Mouse (Mus musculus) midbrain, embryonic 16.5 days (tissue): Measurements from ENCODE around the gene Slc39a5. TPM values are rescaled to one million over a fixed set of nuclear protein-coding genes. Genes with fewer than 3 reads are reported as not detected.

Experiments
- ATAC-seq: fragments of 200-750 bp; cut with Nextera tagmentation; 2 replicates; pipeline ENCODE4 v1.8.0; 2017; ENCODE audit warnings: moderate TSS enrichment
- H3K27ac ChIP-seq: fragments of 300-500 bp; sonication (generic); 2 replicates; pipeline ENCODE4 v1.5.1; 2014; ENCODE audit warnings: mild to moderate bottlenecking, low read length, mixed read lengths
- H3K27me3 ChIP-seq: fragments of 300-500 bp; sonication (generic); 2 replicates; pipeline ENCODE4 v1.6.1; 2014; ENCODE audit warnings: low read depth, low read length, mixed read lengths; ENCODE audit not compliant: control insufficient read depth, insufficient read depth
- H3K36me3 ChIP-seq: fragments of 300-500 bp; sonication (generic); 2 replicates; pipeline ENCODE4 v1.6.1; 2014; ENCODE audit warnings: mild to moderate bottlenecking, low read length, moderate library complexity, mixed read lengths; ENCODE audit not compliant: control insufficient read depth, insufficient read depth
- H3K4me1 ChIP-seq: fragments of 300-500 bp; sonication (generic); 2 replicates; pipeline ENCODE4 v1.6.1; 2014; ENCODE audit warnings: mild to moderate bottlenecking, low read length, mixed read lengths; ENCODE audit not compliant: control insufficient read depth, insufficient read depth
- H3K4me2 ChIP-seq: fragments of 300-500 bp; sonication (generic); 2 replicates; pipeline ENCODE4 v1.6.1; 2014; ENCODE audit warnings: mild to moderate bottlenecking, low read length, mixed read lengths
- H3K4me3 ChIP-seq: fragments of 300-500 bp; sonication (generic); 2 replicates; pipeline ENCODE4 v1.5.1; 2014; ENCODE audit warnings: low read depth, mild to moderate bottlenecking, low read length, moderate library complexity, mixed read lengths
- H3K9ac ChIP-seq: fragments of 300-500 bp; sonication (generic); 2 replicates; pipeline ENCODE4 v1.6.1; 2014; ENCODE audit warnings: low read depth, low read length, mixed read lengths
- H3K9me3 ChIP-seq: fragments of 300-500 bp; sonication (generic); replicated peaks from 2 replicates; pipeline ENCODE4 v1.6.1; 2014; ENCODE audit warnings: mild to moderate bottlenecking, low read length, mixed read lengths; ENCODE audit not compliant: control insufficient read depth, poor library complexity, severe bottlenecking
- WGBS: fragments of 180-500 bp; shearing (Covaris S2); extraction: QIAGEN DNeasy Blood & Tissue Kit; methylation state at CpG from one replicate; pipeline ENCODE4 v1.1.7; 2014; 5-methylcytosine and 5-hydroxymethylcytosine counted together
- polyA plus RNA-seq: library from polyadenylated mRNA; unstranded; fragments of >200 nt; fragmentation: Nextera tagmentation; extraction: Ambion mirVana; gene quantifications from 2 replicates; pipeline ENCODE4 v1.2.1, GENCODE M21; 2015

Slc39a5 gene
- polyA plus RNA-seq, 1 experiment from 2014 or later, result not detected

DNA sequence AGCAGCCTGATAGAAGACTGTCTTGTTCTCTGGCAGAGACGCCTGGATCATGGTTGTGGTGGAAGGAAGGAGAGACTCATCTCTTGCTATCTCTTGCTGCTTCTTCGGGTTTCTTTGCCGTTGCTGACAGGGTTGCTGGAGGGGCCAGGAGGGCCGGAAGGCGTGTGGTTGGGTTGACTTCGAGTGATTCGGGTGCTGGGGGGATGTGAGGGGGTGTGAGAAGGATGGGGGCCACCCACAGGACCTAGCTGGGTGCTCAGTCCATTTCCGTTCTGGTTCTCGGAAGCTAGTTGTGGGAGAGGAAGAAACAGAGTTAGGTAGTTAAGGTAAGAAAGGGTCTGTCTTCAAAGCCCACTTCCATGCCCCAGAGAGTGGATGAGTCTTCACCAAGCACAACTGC lies 609 bp upstream of the Slc39a5 start:
- ATAC-seq, result no peak
- Histone ChIP-seq H3K27me3 (no peaks in the 10 kb centered on the region), H3K9me3 (no peaks in the 10 kb centered on the region), H3K4me2 (no peak overlapping the region), H3K27ac (no peak overlapping the region), H3K4me1 (no peaks in the 10 kb centered on the region), H3K4me3 (no peak overlapping the region), H3K9ac (no peak overlapping the region), H3K36me3 (peaks cover 4% of the 10 kb centered on the region; the same call in 1 of the 2 replicates)
- 77% methylated on average over 9 of the region's 9 CpGs for WGBS

DNA sequence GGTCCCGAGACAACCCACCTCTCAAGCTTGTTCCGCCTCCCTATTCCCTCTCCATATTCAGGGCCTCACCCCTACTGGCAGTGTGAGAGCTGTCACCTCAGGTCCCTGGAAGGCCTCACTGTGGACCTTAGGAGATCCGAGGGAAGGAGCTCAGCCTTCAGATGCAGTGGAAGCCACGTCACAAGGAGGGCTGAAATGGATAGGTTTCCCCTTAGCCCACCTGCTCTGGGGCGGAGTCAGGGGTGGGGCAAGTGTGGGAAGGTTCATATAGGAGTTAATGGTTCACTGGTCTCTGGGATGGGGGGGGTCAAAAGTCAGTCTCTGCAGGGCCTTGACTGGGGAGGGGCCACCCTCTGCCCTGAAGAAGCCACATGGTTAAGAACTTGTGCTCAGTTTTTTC lies 691 bp downstream of the Slc39a5 start:
- ATAC-seq, result no peak
- no peak overlapping the region for H3K4me2 ChIP-seq
- 37% methylated on average over 5 of the region's 5 CpGs for WGBS

DNA sequence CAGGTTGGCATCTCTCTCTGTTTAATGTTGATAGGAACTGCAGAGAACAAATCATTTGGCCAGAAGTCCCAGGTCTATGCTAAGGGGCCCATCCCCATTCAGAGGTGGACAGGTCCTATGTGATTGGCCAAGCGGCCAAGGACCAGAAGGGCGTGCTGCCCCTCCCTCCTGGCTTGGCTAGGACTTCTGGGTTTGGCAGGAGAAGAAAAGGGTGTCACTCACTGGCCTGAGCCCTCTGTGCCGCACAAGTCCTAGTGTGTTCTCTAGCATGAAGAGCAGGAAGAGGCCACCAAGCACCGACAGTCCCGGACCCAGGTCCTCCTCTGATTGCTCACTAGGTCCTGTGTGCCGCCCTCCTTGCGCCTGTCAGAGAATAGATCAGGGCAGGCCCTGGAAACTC lies 3.6 kb downstream of the Slc39a5 start:
- no peak for ATAC-seq
- Histone ChIP-seq H3K4me3 (no peak overlapping the region), H3K27me3 (no peaks in the 10 kb centered on the region), H3K27ac (no peak overlapping the region), H3K9me3 (no peaks in the 10 kb centered on the region), H3K4me1 (no peaks in the 10 kb centered on the region), H3K4me2 (no peak overlapping the region), H3K9ac (no peak overlapping the region), H3K36me3 (peaks cover 2% of the 10 kb centered on the region; the same call in 1 of the 2 replicates)
- WGBS, result 69% methylated on average over 7 of the region's 7 CpGs

More for the DNA sequence above, 691 bp downstream of the Slc39a5 start:
- Histone ChIP-seq H3K27ac (no peak overlapping the region), H3K9ac (no peak overlapping the region), H3K4me1 (no peaks in the 10 kb centered on the region), H3K27me3 (no peaks in the 10 kb centered on the region), H3K36me3 (no peaks in the 10 kb centered on the region; the same call in 1 of the 2 replicates), H3K9me3 (no peaks in the 10 kb centered on the region), H3K4me3 (no peak overlapping the region)

DNA sequence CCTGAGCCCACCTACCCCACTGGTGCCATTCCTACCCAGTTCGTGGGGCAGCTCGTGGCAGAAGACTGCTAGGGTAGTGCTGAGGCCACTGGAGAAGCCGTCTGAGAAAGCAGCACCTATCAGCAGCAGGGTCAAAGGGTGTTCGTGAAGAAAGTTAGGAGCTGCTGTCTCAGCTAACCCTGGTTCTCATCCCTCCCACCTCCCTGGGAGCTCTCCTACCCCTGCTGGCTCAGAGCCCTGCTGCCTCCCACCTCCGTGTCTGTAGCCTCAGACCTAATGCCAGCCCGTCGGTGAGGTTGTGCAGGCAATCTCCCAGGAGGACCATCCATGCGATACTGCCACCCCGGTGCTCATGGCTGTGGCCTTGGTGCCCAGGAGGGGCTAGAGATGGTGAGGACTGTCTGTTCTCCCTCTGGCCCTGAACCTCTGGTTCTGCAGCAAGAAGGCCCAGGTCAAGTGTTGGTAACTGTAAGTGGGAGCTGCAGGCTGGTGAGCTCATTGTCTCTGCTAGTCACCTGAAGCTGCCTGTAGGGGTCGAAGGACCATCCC lies 4.2 kb downstream of the Slc39a5 start:
- H3K9me3 ChIP-seq, result no peaks in the 10 kb centered on the region
- H3K27ac ChIP-seq, result no peak overlapping the region
- WGBS, result 75% methylated on average over 10 of the region's 10 CpGs
- ATAC-seq, result no peak
- H3K36me3 ChIP-seq, result peaks cover 2% of the 10 kb centered on the region; the same call in 1 of the 2 replicates
- H3K4me1 ChIP-seq, result no peaks in the 10 kb centered on the region
- H3K4me2 ChIP-seq, result no peak overlapping the region
- H3K27me3 ChIP-seq, result no peaks in the 10 kb centered on the region
- H3K4me3 ChIP-seq, result no peak overlapping the region
- no peak overlapping the region for H3K9ac ChIP-seq

DNA sequence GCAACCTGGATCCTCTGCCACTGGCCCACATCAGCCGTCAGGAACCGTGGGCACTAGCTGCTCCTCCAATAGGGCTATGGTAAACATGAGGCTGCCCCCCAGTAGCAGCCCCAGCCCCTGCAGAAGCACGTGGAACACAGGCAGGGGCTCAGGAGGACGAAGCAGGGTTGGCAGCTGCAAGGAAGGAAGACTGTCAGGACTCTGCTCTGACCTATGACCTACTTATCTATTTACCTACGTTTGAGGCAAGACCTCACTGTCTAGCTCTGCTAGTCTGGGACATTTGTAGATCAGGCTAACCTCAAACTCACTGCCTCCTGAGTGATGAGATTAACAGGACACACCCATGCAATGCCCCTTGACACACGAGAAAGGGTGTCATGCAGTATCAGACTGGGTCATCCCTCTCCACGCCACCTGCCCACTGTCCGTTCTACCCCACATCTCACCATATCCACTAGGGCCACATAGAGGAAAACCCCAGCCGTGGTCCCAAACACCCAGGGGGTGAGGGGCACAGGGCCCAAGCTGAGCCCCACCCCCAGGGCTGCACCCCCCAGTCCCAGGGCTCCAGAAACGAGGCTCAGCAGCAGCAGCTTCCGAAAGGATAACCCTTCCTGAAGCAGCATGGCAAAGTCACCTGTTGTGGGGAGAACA lies 4.9 kb downstream of the Slc39a5 start:
- H3K4me1 ChIP-seq, result no peaks in the 10 kb centered on the region
- no peak overlapping the region for H3K4me3 ChIP-seq
- 60% methylated on average over 11 of the region's 11 CpGs for WGBS
- no peak overlapping the region for H3K27ac ChIP-seq
- no peak overlapping the region for H3K9ac ChIP-seq
- H3K36me3 ChIP-seq, result peaks cover 5% of the 10 kb centered on the region; the same call in 1 of the 2 replicates
- no peak overlapping the region for H3K4me2 ChIP-seq
- no peaks in the 10 kb centered on the region for H3K27me3 ChIP-seq
- no peaks in the 10 kb centered on the region for H3K9me3 ChIP-seq
- no peak for ATAC-seq

DNA sequence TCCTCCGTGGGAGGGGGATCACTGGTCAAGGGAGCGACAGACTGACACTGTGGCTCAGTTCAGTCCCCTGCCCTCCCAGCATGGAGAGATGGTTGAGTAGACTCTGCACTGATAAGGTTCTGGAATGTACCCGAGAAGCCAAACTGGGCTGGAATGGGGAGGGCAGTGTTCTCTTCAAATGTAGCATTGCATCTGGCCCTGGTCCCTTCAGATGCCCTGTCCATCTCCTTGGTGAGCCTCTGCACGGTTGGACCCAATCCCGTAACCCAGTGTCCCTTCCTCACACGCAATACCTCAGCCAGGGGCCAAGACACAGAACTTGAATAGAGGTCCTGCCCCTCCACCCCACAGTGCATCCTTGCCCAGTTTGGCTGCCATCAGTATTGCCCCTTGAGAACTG lies 9.2 kb downstream of the Slc39a5 start:
- no peaks in the 10 kb centered on the region for H3K9me3 ChIP-seq
- no peak for ATAC-seq
- H3K4me1 ChIP-seq, result no peaks in the 10 kb centered on the region
- WGBS, result 80% methylated on average over 6 of the region's 6 CpGs
- peaks cover 33% of the 10 kb centered on the region for H3K36me3 ChIP-seq
- no peak overlapping the region for H3K4me2 ChIP-seq
- H3K4me3 ChIP-seq, result no peak overlapping the region
- no peak overlapping the region for H3K9ac ChIP-seq
- no peaks in the 10 kb centered on the region for H3K27me3 ChIP-seq
- no peak overlapping the region for H3K27ac ChIP-seq

DNA sequence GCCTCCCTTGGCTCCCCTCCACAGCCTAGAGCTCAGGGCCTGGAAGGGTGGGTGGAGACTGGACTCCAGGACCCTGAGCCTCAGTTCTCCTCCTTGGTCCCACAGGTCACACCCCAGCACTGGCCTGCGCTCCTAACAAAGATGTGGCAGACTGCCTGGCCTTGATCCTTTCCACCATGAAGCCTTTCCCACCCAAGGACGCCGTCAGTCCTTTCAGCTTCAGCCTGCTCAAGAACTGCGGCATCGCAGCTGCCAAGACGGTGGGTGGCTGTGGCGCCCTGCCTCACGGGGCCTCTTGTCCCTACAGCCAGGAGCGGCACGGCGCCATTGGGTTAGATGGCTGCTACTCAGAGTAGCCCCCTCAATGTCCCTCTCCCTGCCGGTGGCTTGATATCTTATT lies 10.7 kb downstream of the Slc39a5 start:
- Histone ChIP-seq H3K4me1 (no peaks in the 10 kb centered on the region), H3K36me3 (peaks cover 37% of the 10 kb centered on the region), H3K27me3 (no peaks in the 10 kb centered on the region), H3K9ac (no peak overlapping the region), H3K4me2 (no peak overlapping the region), H3K4me3 (no peak overlapping the region), H3K9me3 (no peaks in the 10 kb centered on the region), H3K27ac (no peak overlapping the region)
- no peak for ATAC-seq
- 86% methylated on average over 12 of the region's 12 CpGs for WGBS

DNA sequence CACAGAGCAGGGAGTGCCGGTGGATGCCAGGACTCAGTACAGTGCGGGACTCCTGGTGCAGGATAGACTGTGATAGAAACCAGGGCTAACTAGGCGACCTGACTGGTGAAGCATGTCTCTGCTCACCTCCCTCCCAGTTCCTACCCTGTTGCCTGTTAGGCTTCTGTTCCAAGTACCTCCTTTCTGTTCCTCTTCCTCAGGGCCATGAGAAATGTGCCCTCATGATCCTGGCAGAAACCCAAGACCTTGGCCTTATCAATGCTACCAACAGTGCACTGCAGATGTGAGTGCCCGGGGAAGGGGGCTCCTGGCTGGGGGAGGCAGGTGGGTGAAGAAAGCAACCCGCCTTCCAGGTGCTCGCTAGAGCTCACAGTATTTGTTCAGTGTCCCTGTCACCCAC lies 11.5 kb downstream of the Slc39a5 start:
- H3K36me3 ChIP-seq, result peaks cover 37% of the 10 kb centered on the region
- no peak for ATAC-seq
- no peak overlapping the region for H3K9ac ChIP-seq
- H3K27me3 ChIP-seq, result no peaks in the 10 kb centered on the region
- no peaks in the 10 kb centered on the region for H3K9me3 ChIP-seq
- no peak overlapping the region for H3K27ac ChIP-seq
- 89% methylated on average over 6 of the region's 6 CpGs for WGBS
- H3K4me2 ChIP-seq, result no peak overlapping the region
- no peak overlapping the region for H3K4me3 ChIP-seq
- H3K4me1 ChIP-seq, result no peaks in the 10 kb centered on the region

DNA sequence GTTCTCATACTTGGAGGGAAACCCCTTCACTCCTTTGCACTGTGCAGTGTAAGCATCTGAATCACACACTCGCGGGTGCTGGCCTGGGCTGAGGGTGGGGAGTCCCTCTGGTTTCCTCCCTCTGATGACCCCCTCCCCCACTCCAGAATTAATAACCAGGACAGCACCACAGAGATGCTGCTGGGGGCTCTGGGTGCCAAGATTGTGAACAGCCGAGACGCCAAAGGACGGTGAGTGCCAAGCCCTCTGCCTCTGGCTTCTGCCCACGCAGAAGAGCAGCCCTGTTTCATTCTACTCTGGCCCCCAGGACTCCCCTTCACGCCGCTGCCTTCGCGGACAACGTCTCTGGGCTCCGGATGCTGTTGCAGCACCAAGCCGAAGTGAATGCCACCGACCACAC lies 12.1 kb downstream of the Slc39a5 start:
- H3K27me3 ChIP-seq, result no peaks in the 10 kb centered on the region
- no peak overlapping the region for H3K27ac ChIP-seq
- H3K9me3 ChIP-seq, result no peaks in the 10 kb centered on the region
- no peak for ATAC-seq
- WGBS, result 87% methylated on average over 14 of the region's 14 CpGs
- no peak overlapping the region for H3K9ac ChIP-seq
- H3K36me3 ChIP-seq, result peaks cover 37% of the 10 kb centered on the region
- H3K4me2 ChIP-seq, result no peak overlapping the region
- no peaks in the 10 kb centered on the region for H3K4me1 ChIP-seq
- H3K4me3 ChIP-seq, result no peak overlapping the region
